Mouse (Mus musculus) bone marrow, adult 2 months (tissue): ENCODE results near the gene Kynu.

Experiments
- CTCF ChIP-seq: fragments of 200-500 bp; IDR thresholded peaks from 2 replicates; pipeline ENCODE4 v1.5.1; 2011; ENCODE audit warnings: low read length, control low read depth; ENCODE audit not compliant: control insufficient read depth, insufficient read depth
- POLR2A ChIP-seq: fragments of 200-500 bp; IDR thresholded peaks from 2 replicates; pipeline ENCODE4 v1.6.1; 2011; ENCODE audit warnings: low read depth, mild to moderate bottlenecking, control low read depth, low read length, borderline replicate concordance; ENCODE audit not compliant: control insufficient read depth

GRCm38 (mm10) chr2:43621140-43621539 lies 66.0 kb downstream of the Kynu start:
- TF ChIP-seq CTCF (no peak), POLR2A (no peak)
